Mouse (Mus musculus): ENCODE results near the gene Bcat1.

DNA sequence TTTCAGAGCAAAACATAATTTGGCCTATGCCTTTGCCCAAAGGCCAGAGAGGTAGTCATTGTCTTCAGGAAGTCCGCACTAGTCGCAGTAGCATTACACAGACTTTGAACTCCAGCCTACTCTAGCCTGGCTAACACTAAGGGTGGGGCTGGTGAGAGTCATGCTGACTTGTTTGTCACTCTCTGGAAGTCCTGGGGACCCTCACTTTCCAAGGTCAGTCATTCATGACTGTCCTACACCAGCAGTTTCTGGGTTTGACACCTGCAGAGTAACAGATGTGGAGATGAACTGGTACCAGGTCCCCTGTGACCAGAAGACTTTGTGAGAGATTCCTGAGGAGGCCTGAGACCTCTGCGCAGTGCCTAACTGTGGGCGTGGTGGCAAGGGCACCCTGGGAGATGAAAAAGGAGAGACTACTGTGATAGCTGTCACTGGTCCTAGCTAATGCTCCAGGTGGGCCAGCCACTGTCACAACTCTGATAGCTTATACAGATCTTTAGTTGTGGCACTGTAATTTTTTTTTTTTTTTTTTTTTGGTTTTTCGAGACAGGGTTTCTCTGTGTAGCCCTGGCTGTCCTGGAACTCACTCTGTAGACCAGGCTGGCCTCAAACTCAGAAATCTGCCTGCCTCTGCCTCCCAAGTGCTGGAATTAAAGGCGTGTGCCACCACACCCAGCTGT is 30.3 kb upstream of the Bcat1 start:
- TF ChIP-seq POLR2A (IDR thresholded peaks at IDR 0.05; ENCODE audit: extremely low read depth, insufficient read depth, low read length) (no peak), CTCF (IDR thresholded peaks at IDR 0.05; ENCODE audit: extremely low read depth, insufficient read depth, low read length) (no peak)

Measured in cortical plate, adult 2 months (tissue).